Mouse (Mus musculus) MEL (cell line): ENCODE data around the gene Ifi35.
"Not testable (repeated sequence)": the region's sequence is repeated elsewhere in the genome, so short reads cannot be mapped to it uniquely, and the experiment has no call there.

ENCODE experiments used
- HCFC1 ChIP-seq: IDR thresholded peaks from 2 replicates; pipeline ENCODE4 v1.6.1; 2012; ENCODE audit warnings: low read depth, mild to moderate bottlenecking, inconsistent platforms, low read length, improper control_type of control experiment, moderate library complexity
- KAT2A ChIP-seq: conservative IDR thresholded peaks from 2 replicates; pipeline ENCODE4 v1.6.1; 2012; ENCODE audit warnings: low read depth, low read length, improper control_type of control experiment, inconsistent platforms
- MAFK ChIP-seq: IDR thresholded peaks from 2 replicates; pipeline ENCODE4 v1.6.1; 2011; ENCODE audit warnings: low read depth, mild to moderate bottlenecking, low read length, improper control_type of control experiment, borderline replicate concordance
- POLR2AphosphoS2 ChIP-seq: IDR thresholded peaks from 2 replicates; pipeline ENCODE4 v1.6.1; 2011; ENCODE audit warnings: low read length, improper control_type of control experiment
- RAD21 ChIP-seq: IDR thresholded peaks from 2 replicates; pipeline ENCODE4 v1.6.1; 2011; ENCODE audit warnings: mild to moderate bottlenecking, low read depth, low read length, improper control_type of control experiment

DNA sequence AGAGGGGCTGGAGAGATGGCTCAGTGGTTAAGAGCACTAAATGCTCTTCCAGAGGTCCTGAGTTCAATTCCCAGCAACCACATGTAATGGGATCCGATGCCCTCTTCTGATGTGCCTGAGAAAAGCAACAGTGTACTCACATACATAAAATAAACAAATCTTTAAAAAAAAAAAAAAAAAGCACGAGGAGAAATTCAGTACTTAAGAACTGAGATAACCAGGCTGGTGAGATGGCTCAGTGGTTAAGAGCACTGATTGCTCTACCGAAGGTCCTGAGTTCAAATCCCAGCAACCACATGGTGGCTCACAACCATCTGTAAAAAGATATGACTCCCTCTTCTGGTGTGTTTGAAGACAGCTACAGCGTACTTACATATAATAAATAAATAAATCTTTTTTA is 1.4 kb downstream of the Ifi35 start:
- not testable (repeated sequence) for TF ChIP-seq POLR2AphosphoS2, RAD21, MAFK, HCFC1, KAT2A
